Comparison of ENCODE assay signal across 8 mouse cellular contexts in genomic region chr6:47594926-47595623, GRCm38 (mm10). TPM values are rescaled to one million over a fixed set of nuclear protein-coding genes. Genes with fewer than 3 reads are reported as not detected.
DNase-seq lines count a peak whose midpoint lies in the region; ATAC-seq and TF ChIP-seq lines count a peak whose summit lies in the region.

TSS of gene Ezh2 (minus strand) at chr6:47595341.

- CTCF ChIA-PET in Patski (lab: Charles Lee): no interaction called here

- peak within 1 kb of the TSS; percentile 99 for H3K9ac ChIP-seq in hindbrain, embryonic 14.5 days

- no peaks in the 10 kb centered on the region for H3K27me3 ChIP-seq in Patski
- no peaks in the 10 kb centered on the region for H3K27me3 ChIP-seq in hindbrain, embryonic 14.5 days (ENCODE audit: control insufficient read depth, insufficient read depth, low read length)

- under 1% methylated on average over 69 of the region's 69 CpGs for WGBS in hindbrain, embryonic 14.5 days

- peak within 1 kb of the TSS; percentile 82 for H3K4me2 ChIP-seq in hindbrain, embryonic 14.5 days (replicated peaks)

- peak within 1 kb of the TSS; percentile 98 for H3K4me3 ChIP-seq in hindbrain, embryonic 14.5 days (replicated peaks; ENCODE audit: low read length)

- ATAC-seq in Patski: peak; percentile 96
- ATAC-seq in hindbrain, embryonic 14.5 days (ENCODE audit: low FRiP score): peak; percentile 99

- in situ Hi-C loops in Patski (cut with MboI; ENCODE audit: low pct_unique_long_range_greater_than_20kb): no loop called here

- H3K27ac ChIP-seq in hindbrain, embryonic 14.5 days: peak within 1 kb of the TSS; percentile 99

- peak; percentile 76 for DNase-seq in Patski (ENCODE audit: low read depth, low spot score)
- peak; percentile 99 for DNase-seq in cerebellum, postnatal 14 days
- peak; percentile 93 to 97 for DNase-seq in frontal cortex, postnatal 14 days (ENCODE audit: low spot score in 2 of 2)
- DNase-seq in hindbrain, embryonic 14.5 days (ENCODE audit: low spot score): peak; percentile 98
- peak; percentile 95 to 97 for DNase-seq in layer of hippocampus, postnatal 36 days
- DNase-seq in lung, postnatal 36 days: peak; percentile 98
- DNase-seq in retina, postnatal 1 day: peak; percentile 99
- DNase-seq in urinary bladder, adult 18-20 months (ENCODE audit: low spot score in 2 of 2): peak; percentile 91 to 96

- POLR2A ChIA-PET in Patski (lab: Charles Lee): interaction anchor here (1.0 kb wide), 1 partner anchor 141 kb away, joined by 4 read pairs; no protein-coding TSS in a partner anchor

- H3K9me3 ChIP-seq in hindbrain, embryonic 14.5 days (ENCODE audit: control insufficient read depth, low read length): no peaks in the 10 kb centered on the region

- no peak for TF ChIP-seq CTCF in Patski (IDR thresholded peaks at IDR 0.05)

- H3K4me1 ChIP-seq in hindbrain, embryonic 14.5 days (replicated peaks; ENCODE audit: control insufficient read depth, insufficient read depth, low read length): peaks cover 14% of the 10 kb centered on the region

- no peaks in the 10 kb centered on the region for H3K36me3 ChIP-seq in hindbrain, embryonic 14.5 days (replicated peaks; ENCODE audit: control insufficient read depth, insufficient read depth)

RNA-seq across cellular contexts. Expression of gene Ezh2, which starts in this region (rescaled TPM):
- polyA plus RNA-seq in Patski (2021): 125 TPM
- 51.2 and 55.1 TPM in 2 replicates for polyA plus RNA-seq in hindbrain, embryonic 14.5 days (2014; fragmentation: Nextera tagmentation; extraction: Ambion mirVana)
- total RNA-seq in layer of hippocampus, postnatal 36 days (2021): 10 to 100 TPM; 16.5 to 17.4 TPM

Comparison
In these comparisons a context has a peak if more than half of its experiments do, and no peak if none do; other contexts are left out.
1. Peak in every context shown above with its lines: DNase-seq, ATAC-seq, H3K4me3 ChIP-seq and H3K27ac ChIP-seq.